Mouse (Mus musculus) stomach, embryonic 15.5 days (tissue): ENCODE measurements around the gene Rab23. TPM values are rescaled to one million over a fixed set of nuclear protein-coding genes. Genes with fewer than 3 reads are reported as not detected.

Experiments
- ATAC-seq: fragments of 200-750 bp; cut with Nextera tagmentation; 2 replicates; pipeline ENCODE4 v1.8.0; 2017; ENCODE audit warnings: low read depth, moderate number of reproducible peaks, moderate TSS enrichment; ENCODE audit not compliant: insufficient read depth, low FRiP score
- H3K27ac ChIP-seq: fragments of 300-500 bp; sonication (generic); 2 replicates; pipeline ENCODE4 v1.5.1; 2015; ENCODE audit warnings: mild to moderate bottlenecking, inconsistent platforms
- H3K27me3 ChIP-seq: fragments of 300-500 bp; sonication (generic); replicated peaks from 2 replicates; pipeline ENCODE4 v1.6.1; 2015; ENCODE audit warnings: inconsistent platforms
- H3K36me3 ChIP-seq: fragments of 300-500 bp; sonication (generic); 2 replicates; pipeline ENCODE4 v1.6.1; 2015; ENCODE audit warnings: inconsistent platforms
- H3K4me1 ChIP-seq: fragments of 300-500 bp; sonication (generic); 2 replicates; pipeline ENCODE4 v1.6.1; 2015; ENCODE audit warnings: inconsistent platforms
- H3K4me2 ChIP-seq: fragments of 300-500 bp; sonication (generic); 2 replicates; pipeline ENCODE4 v1.6.1; 2015; ENCODE audit warnings: mild to moderate bottlenecking, inconsistent platforms
- H3K4me3 ChIP-seq: fragments of 300-500 bp; sonication (generic); replicated peaks from 2 replicates; pipeline ENCODE4 v1.5.1; 2015; ENCODE audit warnings: inconsistent platforms
- H3K9ac ChIP-seq: fragments of 300-500 bp; sonication (generic); 2 replicates; pipeline ENCODE4 v1.6.1; 2015; ENCODE audit warnings: inconsistent platforms
- H3K9me3 ChIP-seq: fragments of 300-500 bp; sonication (generic); 2 replicates; pipeline ENCODE4 v1.6.1; 2016; ENCODE audit warnings: inconsistent platforms
- WGBS: fragments of 180-500 bp; shearing (Covaris S2); methylation state at CpG from one replicate; pipeline ENCODE4 v1.1.7; 2015; 5-methylcytosine and 5-hydroxymethylcytosine counted together
- polyA plus RNA-seq: library from polyadenylated mRNA; unstranded; fragments of >200 nt; fragmentation: Nextera tagmentation; extraction: Ambion mirVana; gene quantifications from 2 replicates; pipeline ENCODE4 v1.2.1, GENCODE M21; 2015

The Rab23 gene
- polyA plus RNA-seq, 1 experiment from 2014 or later, result 24.1 TPM

DNA sequence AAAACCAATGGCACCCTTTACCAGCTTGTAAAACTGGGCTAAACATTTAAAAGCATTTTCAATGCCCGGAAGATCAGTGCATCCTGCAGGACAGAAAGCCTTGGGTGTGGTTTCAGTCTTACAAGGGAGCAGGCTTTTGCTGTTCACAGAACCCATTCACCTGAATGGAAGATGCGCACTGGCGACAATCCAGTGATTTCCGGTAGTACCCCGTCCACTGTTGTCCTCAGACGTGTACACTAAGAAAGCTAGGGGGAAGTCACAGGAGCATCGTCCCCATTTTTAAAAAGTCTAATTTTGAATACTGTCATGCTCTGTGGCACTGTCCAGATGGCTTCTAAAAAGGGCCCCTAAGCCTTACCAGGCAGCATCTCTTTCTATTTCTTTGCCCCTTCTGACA, 36.1 kb downstream of the Rab23 start:
- no peak overlapping the region for H3K27ac ChIP-seq
- WGBS, result 72% methylated on average over 7 of the region's 7 CpGs
- no peak overlapping the region for H3K9ac ChIP-seq

GRCm38 (mm10) chr1:33756258-33757032, 36.8 kb downstream of the Rab23 start:
- no peaks in the 10 kb centered on the region for H3K27me3 ChIP-seq
- H3K4me3 ChIP-seq, result peak overlapping the region; percentile 76
- no peaks in the 10 kb centered on the region for H3K9me3 ChIP-seq
- H3K27ac ChIP-seq, result peak overlapping the region; percentile 48; the same call in 1 of the 2 replicates
- 17% methylated on average over 18 of the region's 18 CpGs for WGBS
- no peak for ATAC-seq
- 0 out of 2 replicates have a peak, but pooled peaks cover 2% of the 10 kb centered on the region for H3K4me1 ChIP-seq
- no peak overlapping the region for H3K9ac ChIP-seq
- peak overlapping the region; percentile 92 for H3K4me2 ChIP-seq
- no peaks in the 10 kb centered on the region; the same call in 1 of the 2 replicates for H3K36me3 ChIP-seq

More for the DNA sequence above, 36.1 kb downstream of the Rab23 start:
- H3K9me3 ChIP-seq, result no peaks in the 10 kb centered on the region
- peak overlapping the region; percentile 76; the same call in 1 of the 2 replicates for H3K4me3 ChIP-seq
- 0 out of 2 replicates have a peak, but pooled peaks cover 2% of the 10 kb centered on the region for H3K4me1 ChIP-seq
- no peaks in the 10 kb centered on the region for H3K27me3 ChIP-seq
- peak overlapping the region; percentile 92 for H3K4me2 ChIP-seq
- no peaks in the 10 kb centered on the region; the same call in 1 of the 2 replicates for H3K36me3 ChIP-seq
- ATAC-seq, result no peak

GRCm38 (mm10) chr1:33757033-33757413, 37.3 kb downstream of the Rab23 start:
- under 1% methylated on average over 14 of the region's 14 CpGs for WGBS

DNA sequence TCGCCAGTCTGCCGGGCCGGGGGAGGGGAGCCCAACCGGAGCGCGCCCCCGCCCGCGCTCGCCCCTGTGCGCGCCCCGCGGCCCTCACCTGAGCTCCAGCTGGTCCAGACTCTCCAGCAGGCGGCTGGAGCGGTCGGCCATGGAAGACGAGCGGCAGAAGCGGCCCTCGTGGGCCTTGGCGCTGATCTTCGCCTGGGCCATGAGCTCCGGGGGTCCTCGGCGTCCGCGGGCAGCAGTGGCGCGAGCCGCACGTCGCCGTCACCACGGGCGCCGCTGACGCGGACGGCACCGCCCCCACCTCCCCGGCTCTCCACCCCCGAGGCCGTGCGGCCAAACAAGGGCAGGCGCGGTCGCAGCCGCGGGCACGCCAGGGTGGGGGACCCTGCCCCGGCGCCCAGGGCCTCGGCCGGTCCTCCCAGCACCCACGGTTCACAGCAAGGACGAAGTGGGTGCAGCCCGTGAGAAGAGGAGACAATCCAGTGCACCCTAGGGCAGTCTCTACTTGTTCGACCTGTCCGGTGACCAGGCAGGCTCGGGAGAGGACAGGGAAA, 37.9 kb downstream of the Rab23 start, which contains the start of gene Bag2:
TSS of gene Bag2 (minus strand) at position 305 of the 551 bp plus-strand sequence.
- WGBS, result under 1% methylated on average over 61 of the region's 61 CpGs
- peak within 1 kb of the TSS; percentile 77 for H3K27ac ChIP-seq
- H3K9me3 ChIP-seq, result no peaks in the 10 kb centered on the region

More at GRCm38 (mm10) chr1:33757033-33757413, 37.3 kb downstream of the Rab23 start:
- Histone ChIP-seq H3K4me1 (0 out of 2 replicates have a peak, but pooled peaks cover 2% of the 10 kb centered on the region), H3K9me3 (no peaks in the 10 kb centered on the region), H3K9ac (peak overlapping the region; percentile 88), H3K36me3 (no peaks in the 10 kb centered on the region; the same call in 1 of the 2 replicates), H3K27ac (peak overlapping the region; percentile 77), H3K4me3 (peak overlapping the region; percentile 76), H3K27me3 (no peaks in the 10 kb centered on the region), H3K4me2 (peak overlapping the region; percentile 92)
- ATAC-seq, result peak; percentile 11; the same call in 1 of the 2 replicates

DNA sequence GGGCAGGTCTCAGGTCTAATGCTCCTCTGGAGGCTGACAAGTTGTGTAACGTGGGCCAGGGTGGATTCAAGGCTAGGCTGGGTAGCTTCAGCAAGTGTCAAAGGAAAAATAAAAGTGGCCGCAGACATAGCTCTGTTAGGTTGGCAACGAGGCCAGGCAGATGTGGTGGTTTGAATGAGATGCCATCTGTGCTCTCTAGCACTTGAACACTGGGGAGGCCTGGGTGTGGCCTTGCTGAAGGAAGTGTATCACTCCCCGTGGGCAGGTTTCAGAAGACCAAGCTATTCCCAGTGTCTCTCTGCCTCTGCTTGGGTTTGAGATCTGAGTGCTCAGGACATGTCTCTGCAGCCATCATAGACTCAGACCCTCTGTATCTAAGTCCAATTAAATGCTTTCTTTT, 38.8 kb downstream of the Rab23 start:
- Histone ChIP-seq H3K4me3 (no peak overlapping the region), H3K4me2 (no peak overlapping the region), H3K36me3 (no peaks in the 10 kb centered on the region; the same call in 1 of the 2 replicates), H3K9ac (no peak overlapping the region), H3K27me3 (no peaks in the 10 kb centered on the region), H3K27ac (no peak overlapping the region; the same call in 1 of the 2 replicates), H3K4me1 (0 out of 2 replicates have a peak, but pooled peaks cover 2% of the 10 kb centered on the region), H3K9me3 (no peaks in the 10 kb centered on the region)
- WGBS, result 58% methylated on average over 4 of the region's 4 CpGs
- ATAC-seq, result no peak

More for the DNA sequence above, 37.9 kb downstream of the Rab23 start, which contains the start of gene Bag2:
- Histone ChIP-seq H3K4me2 (peak within 1 kb of the TSS; percentile 92), H3K4me1 (0 out of 2 replicates have a peak, but pooled peaks cover 2% of the 10 kb centered on the region), H3K27me3 (no peaks in the 10 kb centered on the region), H3K4me3 (peak within 1 kb of the TSS; percentile 76), H3K36me3 (no peaks in the 10 kb centered on the region; the same call in 1 of the 2 replicates), H3K9ac (peak within 1 kb of the TSS; percentile 88)
- peak; percentile 79 for ATAC-seq

- H3K4me2 ChIP-seq, result no peak overlapping the region
- no peak for ATAC-seq
- no peak overlapping the region for H3K27ac ChIP-seq
- peaks cover 5% of the 10 kb centered on the region; the same call in 1 of the 2 replicates for H3K36me3 ChIP-seq
- H3K4me3 ChIP-seq, result no peak overlapping the region
- H3K27me3 ChIP-seq, result no peaks in the 10 kb centered on the region
- no peak overlapping the region for H3K9ac ChIP-seq
- H3K4me1 ChIP-seq, result no peaks in the 10 kb centered on the region
- 44% methylated on average over 2 of the region's 2 CpGs for WGBS
- H3K9me3 ChIP-seq, result no peaks in the 10 kb centered on the region
Observed at GRCm38 (mm10) chr1:33763826-33764225, 44.1 kb downstream of the Rab23 start.

DNA sequence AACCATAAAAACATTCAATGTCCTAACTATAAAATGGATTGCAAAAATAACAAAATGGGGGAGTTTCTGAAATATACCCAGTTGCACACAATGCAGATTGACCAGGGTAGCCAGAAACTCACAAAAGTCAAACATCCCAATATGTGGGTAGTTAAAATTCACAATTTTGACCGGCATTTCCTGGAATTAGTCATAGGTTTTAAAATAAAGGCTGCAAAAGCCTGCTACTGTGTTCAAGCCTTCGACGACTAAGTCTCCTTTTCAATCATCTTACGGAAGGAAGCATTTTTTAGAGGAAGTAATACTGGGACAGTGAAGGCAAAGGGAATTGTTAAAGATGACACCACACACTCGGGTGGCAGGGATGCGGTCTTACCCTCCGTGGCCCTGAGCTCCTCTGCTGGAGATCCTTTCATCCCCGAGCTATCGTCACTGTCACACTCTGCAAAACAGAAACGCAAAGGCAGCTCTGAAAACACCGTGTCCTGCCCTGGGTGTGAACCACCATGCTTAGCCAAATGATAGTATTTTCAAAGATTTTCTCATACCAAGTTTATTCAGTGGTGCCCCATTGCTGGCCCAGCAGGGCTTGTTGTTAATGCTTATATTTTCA, 45.9 kb downstream of the Rab23 start:
- H3K36me3 ChIP-seq, result peaks cover 12% of the 10 kb centered on the region
- no peak overlapping the region for H3K27ac ChIP-seq
- H3K9me3 ChIP-seq, result no peaks in the 10 kb centered on the region
- H3K4me2 ChIP-seq, result no peak overlapping the region
- 89% methylated on average over 11 of the region's 11 CpGs for WGBS
- no peak overlapping the region for H3K4me3 ChIP-seq
- no peak for ATAC-seq
- no peaks in the 10 kb centered on the region for H3K27me3 ChIP-seq
- no peaks in the 10 kb centered on the region for H3K4me1 ChIP-seq
- H3K9ac ChIP-seq, result no peak overlapping the region

DNA sequence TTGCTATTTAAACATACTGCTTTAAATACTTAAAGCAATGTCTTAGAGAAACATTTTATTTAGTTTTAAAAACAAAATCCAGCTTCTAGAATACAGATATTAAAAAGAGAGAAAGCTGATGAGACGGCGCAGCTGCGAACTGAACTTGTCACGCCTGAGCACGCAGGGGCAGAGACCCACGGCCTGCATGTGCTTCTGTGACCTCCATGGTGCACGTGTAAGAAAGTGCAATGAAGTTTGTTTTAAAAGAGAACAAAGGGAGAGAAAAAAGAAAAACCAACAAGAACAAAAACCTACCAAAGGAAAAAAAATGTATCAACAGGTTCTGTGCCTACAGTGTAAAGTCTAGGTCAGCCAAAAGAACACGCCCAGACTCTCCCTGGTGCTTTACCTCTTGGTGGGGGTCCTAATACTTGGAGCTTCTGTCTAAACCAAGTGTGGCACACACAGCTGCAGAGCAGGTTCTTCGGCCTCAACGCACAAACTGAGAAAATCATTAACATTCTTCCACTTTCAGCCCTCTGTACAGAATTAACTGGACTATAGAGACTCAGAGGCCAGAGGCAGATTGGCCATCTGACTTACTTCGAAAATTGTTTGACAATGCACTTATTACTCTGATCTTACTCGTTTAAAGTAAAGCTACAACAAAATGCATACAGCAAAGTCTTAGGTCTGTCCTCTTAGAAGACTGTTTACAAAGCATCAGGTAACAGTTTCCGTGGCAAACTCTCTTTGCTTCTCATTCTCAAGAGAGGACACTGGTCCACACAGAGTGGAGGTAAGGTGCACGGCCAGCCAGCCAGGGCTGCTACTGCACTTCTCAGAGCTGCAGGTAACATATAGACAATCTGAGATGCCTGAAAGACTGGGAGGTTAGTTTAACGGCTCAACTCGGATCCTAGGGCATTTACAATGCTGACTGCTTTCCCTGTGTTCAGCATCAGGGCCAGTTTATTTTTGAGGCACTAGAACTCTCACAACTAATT, 47.1 kb downstream of the Rab23 start:
- Histone ChIP-seq H3K4me3 (no peak overlapping the region), H3K27me3 (no peaks in the 10 kb centered on the region), H3K9ac (no peak overlapping the region), H3K36me3 (peaks cover 16% of the 10 kb centered on the region), H3K9me3 (no peaks in the 10 kb centered on the region), H3K4me2 (no peak overlapping the region), H3K4me1 (no peaks in the 10 kb centered on the region), H3K27ac (no peak overlapping the region)
- peak; percentile 50; the same call in 1 of the 2 replicates for ATAC-seq
- 62% methylated on average over 16 of the region's 16 CpGs for WGBS

- no peak overlapping the region for H3K4me2 ChIP-seq
- H3K4me1 ChIP-seq, result no peaks in the 10 kb centered on the region
- H3K27ac ChIP-seq, result no peak overlapping the region
- no peaks in the 10 kb centered on the region for H3K9me3 ChIP-seq
- H3K4me3 ChIP-seq, result no peak overlapping the region
- peaks cover 16% of the 10 kb centered on the region for H3K36me3 ChIP-seq
- no peak overlapping the region for H3K9ac ChIP-seq
- no peak for ATAC-seq
- 91% methylated on average over 1 of the region's 1 CpGs for WGBS
- no peaks in the 10 kb centered on the region for H3K27me3 ChIP-seq
Observed at GRCm38 (mm10) chr1:33768091-33768787, 48.6 kb downstream of the Rab23 start.

- Histone ChIP-seq H3K27ac (no peak overlapping the region), H3K9ac (no peak overlapping the region), H3K4me2 (no peak overlapping the region), H3K9me3 (no peaks in the 10 kb centered on the region), H3K36me3 (peaks cover 16% of the 10 kb centered on the region), H3K4me3 (no peak overlapping the region), H3K4me1 (no peaks in the 10 kb centered on the region), H3K27me3 (no peaks in the 10 kb centered on the region)
- no peak for ATAC-seq
Observed at GRCm38 (mm10) chr1:33768827-33769226, 49.1 kb downstream of the Rab23 start.
